Mouse (Mus musculus) C2C12 (cell line): Measurements from ENCODE around the gene Grk6.

Experiments
- CEBPB ChIP-seq: IDR thresholded peaks from one replicate; pipeline ENCODE4 v1.6.1; 2011; ENCODE audit warnings: low read depth, mild to moderate bottlenecking, control low read depth, moderate library complexity
- CTCF ChIP-seq: IDR thresholded peaks from one replicate; pipeline ENCODE4 v1.5.1; 2011; ENCODE audit not compliant: control insufficient read depth, insufficient read depth, insufficient read length
- FOSL1 ChIP-seq: IDR thresholded peaks from one replicate; pipeline ENCODE4 v1.8.0; 2011; ENCODE audit warnings: mild to moderate bottlenecking, low read length; ENCODE audit not compliant: poor library complexity, insufficient read depth, severe bottlenecking
- MAX ChIP-seq: IDR thresholded peaks from one replicate; pipeline ENCODE4 v1.6.1; 2011; ENCODE audit warnings: mild to moderate bottlenecking, control low read depth
- MYOD1 ChIP-seq: IDR thresholded peaks from one replicate; pipeline ENCODE4 v1.6.1; 2011; ENCODE audit warnings: low read depth; ENCODE audit not compliant: control insufficient read depth, insufficient read length
- MYOG ChIP-seq: IDR thresholded peaks from one replicate; pipeline ENCODE4 v1.6.1; 2011; ENCODE audit not compliant: control insufficient read depth, insufficient read length; ENCODE audit errors: extremely low read depth
- USF1 ChIP-seq: IDR thresholded peaks from one replicate; pipeline ENCODE4 v1.6.1; 2011; ENCODE audit warnings: low read depth, mild to moderate bottlenecking, control low read depth, moderate library complexity

- no peak for TF ChIP-seq CTCF
- TF ChIP-seq USF1: no peak
- no peak for TF ChIP-seq MAX
- no peak for TF ChIP-seq MYOG
- TF ChIP-seq MYOD1: no peak
- no peak for TF ChIP-seq FOSL1
- TF ChIP-seq CEBPB: no peak
These were observed 51.8 kb downstream of the Grk6 start for GRCm38 (mm10) chr13:55496661-55497060.
